In genomic region chr6:143525092-143525491, GRCm38 (mm10) we compare ENCODE assay signal across 23 mouse cellular contexts.
"Had no signal": no experiment of that assay in that cellular context is flagged by ENCODE, and none has a peak within 500 bp of the region (broad histone marks: within the 10 kb centered on the region; RNA-seq: fewer than 3 reads in every experiment).

No protein-coding gene starts in this region.

- H3K4me2 ChIP-seq: heart, embryonic 12.5 days; hindbrain, embryonic 13.5 days; hindbrain, embryonic 15.5 days; kidney, embryonic 15.5 days; limb, embryonic 12.5 days; liver, embryonic 11.5 days had no signal

- H3K4me3 ChIP-seq: gastrocnemius, adult 2 months; heart, embryonic 10.5 days; heart, embryonic 12.5 days; hindbrain, embryonic 13.5 days; hindbrain, embryonic 15.5 days; kidney, embryonic 15.5 days; limb, embryonic 12.5 days had no signal

- H3K27ac ChIP-seq: gastrocnemius, adult 2 months; heart, embryonic 10.5 days; hindbrain, embryonic 13.5 days; hindbrain, embryonic 15.5 days; kidney, embryonic 15.5 days; kidney, postnatal 0 days; limb, embryonic 12.5 days; liver, embryonic 14.5 days had no signal

- H3K9ac ChIP-seq: heart, embryonic 12.5 days; hindbrain, embryonic 13.5 days; hindbrain, embryonic 15.5 days; kidney, embryonic 15.5 days; limb, embryonic 12.5 days; liver, embryonic 14.5 days had no signal

- H3K9me3 ChIP-seq: heart, embryonic 10.5 days; hindbrain, embryonic 15.5 days; kidney, embryonic 15.5 days had no signal

- H3K36me3 ChIP-seq: heart, embryonic 10.5 days; heart, embryonic 12.5 days; hindbrain, embryonic 13.5 days; hindbrain, embryonic 15.5 days; kidney, embryonic 15.5 days; limb, embryonic 12.5 days had no signal

- H3K27me3 ChIP-seq: heart, embryonic 12.5 days; hindbrain, embryonic 13.5 days; hindbrain, embryonic 15.5 days; kidney, embryonic 15.5 days; limb, embryonic 12.5 days had no signal

- DNase-seq: gastrocnemius, adult 2 months; gastrocnemius, postnatal 10 days; gastrocnemius, postnatal 25 days; heart, adult 18-20 months; heart, postnatal 10 days; kidney, adult 11 months; kidney, adult 2 months; kidney, adult 9 months; kidney, postnatal 14 days; kidney, postnatal 36 days; layer of hippocampus, postnatal 36 days; left cerebral cortex, postnatal 4 days had no signal

- ATAC-seq: forebrain, embryonic 16.5 days; inflammation-experienced regulatory T-cells, adult 6 months had no signal

- H3K4me1 ChIP-seq: heart, embryonic 10.5 days; heart, embryonic 12.5 days; hindbrain, embryonic 13.5 days; hindbrain, embryonic 15.5 days; kidney, embryonic 15.5 days had no signal
